Mouse (Mus musculus): ENCODE results near the gene Slc34a3. TPM values are rescaled to one million over a fixed set of nuclear protein-coding genes. Genes with fewer than 3 reads are reported as not detected.

Gene Slc34a3
- total RNA-seq, 2 experiments from 2014 or later: not detected

- peak; percentile 83 to 89 for DNase-seq
These were observed 40.8 kb downstream of the Slc34a3 start for GRCm38 (mm10) chr2:25193330-25193770.

DNA sequence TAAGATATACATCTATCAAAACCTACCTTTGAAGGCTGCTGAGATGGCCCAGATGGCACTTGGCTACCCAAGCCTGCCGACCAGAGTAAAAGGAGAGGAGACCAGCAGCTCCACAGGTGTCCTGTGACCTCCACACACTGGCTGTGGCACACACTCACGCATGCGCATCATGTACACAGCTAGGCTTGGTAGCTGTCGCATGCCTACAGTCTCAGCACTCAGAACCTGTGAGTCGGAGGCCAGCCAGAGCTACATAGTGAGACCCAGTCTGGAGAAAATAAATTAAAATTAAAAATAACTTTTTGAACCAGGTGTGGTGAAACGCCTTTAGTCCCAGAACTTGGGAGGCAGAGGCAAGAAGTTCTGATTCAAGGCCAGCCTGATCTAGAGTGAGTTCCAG lies 46.3 kb downstream of the Slc34a3 start:
- no peak for DNase-seq

- no peak for DNase-seq
These were observed 47.6 kb downstream of the Slc34a3 start for GRCm38 (mm10) chr2:25186575-25186930.

- DNase-seq: peak; percentile 51 to 67
These were observed 48.3 kb downstream of the Slc34a3 start for GRCm38 (mm10) chr2:25185625-25186574.

- no peak for DNase-seq
These were observed 49.7 kb downstream of the Slc34a3 start for GRCm38 (mm10) chr2:25184496-25184895.

DNA sequence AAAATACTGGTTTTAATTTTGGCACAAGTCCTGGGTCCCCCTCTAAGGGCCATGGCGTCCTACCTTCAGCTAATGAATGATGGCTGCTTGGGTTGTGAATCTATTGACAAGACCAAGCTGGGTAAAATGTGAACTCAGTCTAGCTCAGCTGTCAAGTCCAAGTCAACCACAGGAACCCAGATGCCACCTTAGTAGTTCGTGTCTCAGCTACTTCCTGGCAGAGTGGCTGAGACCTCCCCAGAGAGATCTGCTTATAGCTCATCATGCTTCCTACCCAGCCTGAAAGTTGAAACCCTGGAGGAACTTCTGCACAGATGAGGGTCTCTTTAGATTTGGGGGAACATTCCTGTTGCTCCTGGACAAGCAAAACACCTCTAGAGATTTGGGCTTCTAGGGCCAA lies 50.8 kb downstream of the Slc34a3 start:
- no peak for DNase-seq

DNA sequence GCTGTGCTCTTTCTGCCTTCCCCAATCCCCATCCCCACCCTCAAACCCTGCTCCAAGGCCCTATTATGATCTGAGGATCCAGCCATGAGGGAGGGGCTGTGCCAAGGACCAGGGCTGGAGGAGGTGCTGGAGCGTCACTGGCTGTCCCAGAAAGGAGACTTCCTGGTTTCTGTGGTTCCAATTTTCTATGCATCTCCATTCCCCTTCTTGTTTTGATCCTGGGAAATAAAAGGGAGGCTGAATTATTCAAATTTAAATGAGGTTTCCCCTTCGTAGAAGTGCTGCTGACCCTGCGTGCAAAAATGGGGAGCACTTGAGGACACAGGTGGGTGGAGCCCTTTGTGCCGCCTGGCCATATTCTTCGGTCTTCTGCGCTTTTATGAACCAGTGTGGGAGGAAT lies 51.5 kb downstream of the Slc34a3 start:
- no peak for DNase-seq

GRCm38 (mm10) chr2:25181891-25182397 lies 52.2 kb downstream of the Slc34a3 start:
- no peak for DNase-seq

- peak; percentile 31 to 47 for DNase-seq
These were observed 52.9 kb downstream of the Slc34a3 start for GRCm38 (mm10) chr2:25180973-25181890.

- DNase-seq: peak; percentile 94 to 96
These were observed 53.7 kb downstream of the Slc34a3 start, which contains the start of gene Nrarp for GRCm38 (mm10) chr2:25180478-25180903. TSS of gene Nrarp (plus strand) at chr2:25180758.

GRCm38 (mm10) chr2:25179566-25180217 lies 54.5 kb downstream of the Slc34a3 start:
- DNase-seq: no peak

Other genes starting within 250 kb of the Slc34a3 start
- 10 to 100 TPM; 32.8 to 56.4 TPM for gene Nsmf, start 180.0 kb downstream of the Slc34a3 start, total RNA-seq (2021)
- gene Entpd8, start 154.1 kb downstream of the Slc34a3 start, total RNA-seq (2021): not detected
- not detected for gene Noxa1, start 139.2 kb downstream of the Slc34a3 start, total RNA-seq (2021)
- gene Nrarp, start 53.6 kb downstream of the Slc34a3 start, total RNA-seq (2021): 1 to 10 TPM; 2.1 to 2.3 TPM
- 10 to 100 TPM; 14.0 to 24.8 TPM for gene Tor4a, start 37.5 kb downstream of the Slc34a3 start, total RNA-seq (2021)
- 10 to 100 TPM; 54.8 to 57.2 TPM for gene Nelfb, start 22.9 kb downstream of the Slc34a3 start, total RNA-seq (2021)
- not detected for gene Stpg3, start 19.7 kb downstream of the Slc34a3 start, total RNA-seq (2021)
- gene Fam166a, start 15.6 kb downstream of the Slc34a3 start, total RNA-seq (2021): not detected
- gene Tubb4b, start 9.7 kb downstream of the Slc34a3 start, total RNA-seq (2021): 100 to 1,000 TPM; 291 to 296 TPM
- not detected for gene Rnf224, start 2.4 kb upstream of the Slc34a3 start, total RNA-seq (2021)
- 1 to 10 TPM; 5.8 TPM for gene Rnf208, start 7.9 kb upstream of the Slc34a3 start, total RNA-seq (2021)
- not detected for gene Cysrt1, start 8.1 kb upstream of the Slc34a3 start, total RNA-seq (2021)
- 1 to 10 TPM; 4.1 to 4.8 TPM for gene AL732309.1, start 12.5 kb upstream of the Slc34a3 start, total RNA-seq (2021)
- 10 to 100 TPM; 22.6 to 38.8 TPM for gene Tmem203, start 21.1 kb upstream of the Slc34a3 start, total RNA-seq (2021)
- gene Tprn, start 28.3 kb upstream of the Slc34a3 start, total RNA-seq (2021): 1 to 10 TPM; 8.7 to 9.2 TPM
- 10 to 100 TPM; 43.8 to 45.1 TPM for gene Ssna1, start 38.1 kb upstream of the Slc34a3 start, total RNA-seq (2021)
- gene Anapc2, start 38.1 kb upstream of the Slc34a3 start, total RNA-seq (2021): 10 to 100 TPM; 76.5 to 81.3 TPM
- gene Tmem210, start 53.8 kb upstream of the Slc34a3 start, total RNA-seq (2021): not detected
- not detected for gene Lrrc26, start 55.6 kb upstream of the Slc34a3 start, total RNA-seq (2021)
- 1 to 10 TPM; 6.3 to 7.6 TPM for gene Grin1, start 84.8 kb upstream of the Slc34a3 start, total RNA-seq (2021)
- gene Man1b1, start 98.0 kb upstream of the Slc34a3 start, total RNA-seq (2021): 10 to 100 TPM; 53.1 to 59.2 TPM
- 10 to 100 TPM; 29.9 to 31.8 TPM for gene Dpp7, start 122.0 kb upstream of the Slc34a3 start, total RNA-seq (2021)
- gene Uap1l1, start 131.3 kb upstream of the Slc34a3 start, total RNA-seq (2021): 10 to 100 TPM; 20.0 to 23.1 TPM
- under 1 TPM; 0.43 to 0.95 TPM for gene Sapcd2, start 138.0 kb upstream of the Slc34a3 start, total RNA-seq (2021)
- gene Entpd2, start 161.5 kb upstream of the Slc34a3 start, total RNA-seq (2021): 1 to 10 TPM; 5.0 to 7.8 TPM
- gene Npdc1, start 165.0 kb upstream of the Slc34a3 start, total RNA-seq (2021): 100 to 1,000 TPM; 117 to 140 TPM
- not detected for gene Fut7, start 188.9 kb upstream of the Slc34a3 start, total RNA-seq (2021)
- 10 to 100 TPM; 29.7 to 36.4 TPM for gene Abca2, start 194.3 kb upstream of the Slc34a3 start, total RNA-seq (2021)
- not detected for gene Clic3, start 222.5 kb upstream of the Slc34a3 start, total RNA-seq (2021)
- gene Paxx, start 226.7 kb upstream of the Slc34a3 start, total RNA-seq (2021): 10 to 100 TPM; 32.3 to 34.2 TPM
- gene Ptgds, start 235.7 kb upstream of the Slc34a3 start, total RNA-seq (2021): 1 to 10 TPM; 1.1 to 2.0 TPM

Measured in adrenal gland, postnatal 36 days (tissue).